Mouse (Mus musculus) stomach, embryonic 16.5 days (tissue): ENCODE results near the gene Psmd12. TPM values are rescaled to one million over a fixed set of nuclear protein-coding genes. Genes with fewer than 3 reads are reported as not detected.

Experiments used
- ATAC-seq: fragments of 200-750 bp; cut with Nextera tagmentation; 2 replicates; pipeline ENCODE4 v1.8.0; 2017; ENCODE audit warnings: moderate number of reproducible peaks, moderate TSS enrichment; ENCODE audit not compliant: insufficient read depth, low FRiP score
- H3K27ac ChIP-seq: fragments of 300-500 bp; sonication (generic); 2 replicates; pipeline ENCODE4 v1.5.1; 2014; ENCODE audit warnings: low read length
- H3K27me3 ChIP-seq: fragments of 300-500 bp; sonication (generic); 2 replicates; pipeline ENCODE4 v1.6.1; 2014; ENCODE audit warnings: low read length, control low read depth, mixed read lengths; ENCODE audit not compliant: control insufficient read depth, insufficient read depth
- H3K36me3 ChIP-seq: fragments of 300-500 bp; sonication (generic); 2 replicates; pipeline ENCODE4 v1.6.1; 2014; ENCODE audit warnings: low read length; ENCODE audit not compliant: control insufficient read depth, insufficient read depth
- H3K4me1 ChIP-seq: fragments of 300-500 bp; sonication (generic); 2 replicates; pipeline ENCODE4 v1.6.1; 2014; ENCODE audit warnings: low read length, control low read depth, mixed read lengths; ENCODE audit not compliant: control insufficient read depth, insufficient read depth
- H3K4me2 ChIP-seq: fragments of 300-500 bp; sonication (generic); 2 replicates; pipeline ENCODE4 v1.6.1; 2014; ENCODE audit warnings: low read depth, low read length, mixed read lengths
- H3K4me3 ChIP-seq: fragments of 300-500 bp; sonication (generic); replicated peaks from 2 replicates; pipeline ENCODE4 v1.5.1; 2014; ENCODE audit warnings: mild to moderate bottlenecking, low read length
- H3K9ac ChIP-seq: fragments of 300-500 bp; sonication (generic); 2 replicates; pipeline ENCODE4 v1.6.1; 2014; ENCODE audit warnings: low read length
- H3K9me3 ChIP-seq: fragments of 300-500 bp; sonication (generic); replicated peaks from 2 replicates; pipeline ENCODE4 v1.6.1; 2016; ENCODE audit warnings: low read length, control low read depth; ENCODE audit not compliant: control insufficient read depth
- WGBS: fragments of 180-500 bp; shearing (Covaris S2); extraction: QIAGEN DNeasy Blood & Tissue Kit; methylation state at CpG from one replicate; pipeline ENCODE4 v1.1.7; 2014; 5-methylcytosine and 5-hydroxymethylcytosine counted together
- polyA plus RNA-seq: library from polyadenylated mRNA; unstranded; fragments of >200 nt; fragmentation: Nextera tagmentation; extraction: Ambion mirVana; gene quantifications from 2 replicates; pipeline ENCODE4 v1.2.1, GENCODE M21; 2015

Gene Psmd12
- polyA plus RNA-seq, 1 experiment from 2014 or later: 175 TPM

- no peak for ATAC-seq
- Histone ChIP-seq H3K27ac (peak overlapping the region; percentile 81), H3K4me1 (peaks cover 23% of the 10 kb centered on the region), H3K9ac (peak overlapping the region; percentile 73), H3K36me3 (no peaks in the 10 kb centered on the region), H3K4me2 (peak overlapping the region; percentile 89), H3K4me3 (peak overlapping the region; percentile 54), H3K9me3 (no peaks in the 10 kb centered on the region), H3K27me3 (no peaks in the 10 kb centered on the region)
- WGBS: 20% methylated on average over 16 of the region's 16 CpGs
Measured at GRCm38 (mm10) chr11:107468252-107469030, 10.8 kb upstream of the Psmd12 start.

DNA sequence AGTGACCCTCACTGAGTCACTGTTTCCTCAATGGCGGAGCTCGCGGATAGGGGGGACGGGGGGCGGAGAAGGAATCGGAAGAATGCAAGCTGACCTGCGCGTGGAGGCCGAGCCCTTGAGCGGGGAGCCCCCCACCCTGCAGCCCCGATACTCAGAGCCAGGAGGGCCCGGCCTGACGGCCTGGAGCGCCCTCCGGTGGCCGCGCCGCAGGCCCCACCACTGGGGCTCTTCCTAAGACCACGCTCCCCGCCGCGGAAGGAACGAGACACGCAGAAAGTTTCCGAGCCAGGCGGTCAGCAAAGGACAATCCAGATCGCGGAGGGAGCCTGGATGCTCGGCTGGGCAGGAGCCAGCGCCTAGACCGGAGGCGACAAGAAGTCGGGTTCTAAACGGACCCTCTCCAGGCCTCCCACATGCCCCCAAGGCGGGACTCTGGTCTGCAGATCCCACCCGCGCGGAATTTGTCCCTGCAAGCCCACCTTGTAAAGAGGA is 10.2 kb upstream of the Psmd12 start:
- Histone ChIP-seq H3K4me3 (peak overlapping the region; percentile 54), H3K27ac (peak overlapping the region; percentile 81), H3K4me2 (peak overlapping the region; percentile 89), H3K9ac (peak overlapping the region; percentile 73), H3K4me1 (peaks cover 23% of the 10 kb centered on the region), H3K9me3 (no peaks in the 10 kb centered on the region), H3K27me3 (no peaks in the 10 kb centered on the region), H3K36me3 (no peaks in the 10 kb centered on the region)
- under 1% methylated on average over 37 of the region's 38 CpGs for WGBS
- ATAC-seq: peak; percentile 83

GRCm38 (mm10) chr11:107469523-107470371 is 9.5 kb upstream of the Psmd12 start:
- no peaks in the 10 kb centered on the region for H3K36me3 ChIP-seq
- H3K9me3 ChIP-seq: no peaks in the 10 kb centered on the region
- peak overlapping the region; percentile 73 for H3K9ac ChIP-seq
- peak overlapping the region; percentile 81 for H3K27ac ChIP-seq
- H3K4me1 ChIP-seq: peaks cover 23% of the 10 kb centered on the region
- peak; percentile 51 for ATAC-seq
- peak overlapping the region; percentile 89 for H3K4me2 ChIP-seq
- H3K27me3 ChIP-seq: no peaks in the 10 kb centered on the region
- peak overlapping the region; percentile 54 for H3K4me3 ChIP-seq
- WGBS: under 1% methylated on average over 58 of the region's 59 CpGs

DNA sequence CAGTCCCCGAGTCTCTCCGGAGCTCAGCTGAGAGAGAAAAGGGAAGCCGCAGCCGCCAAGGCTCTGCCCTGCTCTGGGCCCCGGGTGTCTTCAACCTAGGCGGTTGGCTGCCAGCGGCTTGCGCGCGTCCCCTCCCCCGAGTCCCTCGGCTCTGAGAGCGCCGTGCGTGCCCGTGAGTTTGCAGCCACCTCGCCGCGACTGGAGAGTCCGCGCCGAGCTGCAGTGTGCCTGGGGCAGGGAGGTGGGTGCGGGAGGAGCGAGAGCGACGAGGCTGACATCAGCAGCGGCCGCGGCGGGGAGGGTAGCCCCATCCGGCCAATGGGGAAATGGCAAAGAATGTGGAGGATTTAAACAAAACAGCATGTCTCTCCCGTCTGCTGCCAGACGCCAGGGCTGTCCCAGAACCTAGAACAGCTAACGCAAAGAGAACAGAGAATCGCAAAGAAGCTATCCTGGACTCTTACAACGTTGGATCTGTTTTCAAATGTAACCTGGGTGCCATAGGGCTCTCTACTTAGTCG is 8.7 kb upstream of the Psmd12 start, which contains the start of gene Pitpnc1:
Gene Pitpnc1, minus strand, starts transcription at position 179 of the 521 bp plus-strand sequence.
- ATAC-seq: peak; percentile 85
- no peaks in the 10 kb centered on the region for H3K9me3 ChIP-seq
- peak within 1 kb of the TSS; percentile 73 for H3K9ac ChIP-seq
- no peaks in the 10 kb centered on the region for H3K36me3 ChIP-seq
- H3K4me3 ChIP-seq: peak within 1 kb of the TSS; percentile 54
- peaks cover 23% of the 10 kb centered on the region for H3K4me1 ChIP-seq
- peak within 1 kb of the TSS; percentile 81 for H3K27ac ChIP-seq
- peak within 1 kb of the TSS; percentile 89 for H3K4me2 ChIP-seq
- no peaks in the 10 kb centered on the region for H3K27me3 ChIP-seq
- WGBS: 0% methylated on average over 37 of the region's 37 CpGs

DNA sequence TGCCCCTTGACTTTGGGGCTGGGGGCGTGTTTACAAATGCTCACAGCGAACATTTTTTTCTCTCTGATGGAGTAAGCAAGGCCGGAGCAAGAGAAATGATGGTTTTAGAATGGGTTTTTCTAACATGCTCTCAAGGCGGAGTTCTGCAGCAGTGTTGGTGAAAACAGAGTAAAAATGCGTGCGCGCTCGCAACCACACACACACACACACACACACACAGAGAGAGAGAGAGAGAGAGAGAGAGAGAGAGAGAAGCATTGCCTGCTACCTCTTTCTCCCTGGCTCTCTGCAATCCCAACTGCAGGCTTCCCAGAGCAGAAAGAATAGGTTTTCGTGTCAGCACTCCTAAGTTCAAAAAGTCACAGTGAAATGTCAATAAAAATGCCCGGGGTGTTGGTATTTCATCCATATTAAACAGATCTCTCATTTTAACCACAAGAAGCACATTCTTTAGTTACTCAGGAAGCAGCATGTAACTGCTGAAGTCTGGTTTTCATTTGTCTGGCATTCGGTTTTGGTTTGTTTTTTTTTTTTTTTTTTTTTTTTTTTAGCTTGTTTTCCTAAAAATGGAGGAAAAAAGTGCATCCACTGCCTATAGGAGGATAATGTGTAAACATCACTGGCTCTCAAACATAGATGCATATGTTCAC is 8.1 kb upstream of the Psmd12 start:
- Histone ChIP-seq H3K27ac (peak overlapping the region; percentile 81), H3K27me3 (no peaks in the 10 kb centered on the region), H3K36me3 (no peaks in the 10 kb centered on the region), H3K4me3 (peak overlapping the region; percentile 54), H3K4me1 (peaks cover 23% of the 10 kb centered on the region), H3K9me3 (no peaks in the 10 kb centered on the region), H3K9ac (peak overlapping the region; percentile 73), H3K4me2 (peak overlapping the region; percentile 89)
- ATAC-seq: no peak
- 5% methylated on average over 11 of the region's 11 CpGs for WGBS

GRCm38 (mm10) chr11:107472304-107472703 is 7.0 kb upstream of the Psmd12 start:
- Histone ChIP-seq H3K9me3 (no peaks in the 10 kb centered on the region), H3K27me3 (no peaks in the 10 kb centered on the region), H3K27ac (no peak overlapping the region), H3K4me2 (no peak overlapping the region), H3K4me1 (peaks cover 23% of the 10 kb centered on the region), H3K4me3 (no peak overlapping the region), H3K9ac (no peak overlapping the region), H3K36me3 (no peaks in the 10 kb centered on the region)
- no peak for ATAC-seq
- 88% methylated on average over 3 of the region's 3 CpGs for WGBS

DNA sequence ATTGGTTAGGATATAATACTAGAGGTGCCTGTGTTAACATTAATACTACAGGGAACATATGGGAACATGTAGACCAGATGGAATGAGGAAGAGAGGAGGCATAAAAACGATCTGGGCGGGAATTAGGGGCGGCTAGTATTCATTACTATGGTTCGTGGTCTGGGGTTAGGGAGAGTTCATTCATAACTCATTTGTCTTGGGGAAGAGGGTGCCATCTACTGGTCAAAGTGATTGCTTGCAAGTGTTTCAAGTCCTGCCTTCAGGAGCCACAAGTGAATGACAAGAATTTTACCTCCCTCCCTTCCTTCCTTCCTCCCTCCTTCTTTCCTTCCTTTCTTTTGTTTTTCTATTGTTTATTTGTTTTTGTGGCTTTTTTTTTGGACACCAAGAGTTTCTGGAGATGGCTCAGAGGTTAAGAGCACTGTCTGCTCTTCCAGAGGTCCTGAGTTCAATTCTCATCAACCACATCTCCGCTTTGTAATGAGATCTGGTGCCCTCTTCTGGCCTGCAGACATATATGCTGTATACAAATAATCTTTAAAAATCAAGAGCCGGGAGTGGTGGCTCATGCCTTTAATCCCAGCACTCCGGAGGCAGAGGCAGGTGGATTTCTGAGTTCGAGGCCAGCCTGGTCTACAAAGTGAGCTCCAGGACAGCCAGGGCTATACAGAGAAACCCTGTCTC is 6.0 kb upstream of the Psmd12 start:
- Histone ChIP-seq H3K9me3 (no peaks in the 10 kb centered on the region), H3K4me3 (no peak overlapping the region), H3K27me3 (no peaks in the 10 kb centered on the region), H3K9ac (no peak overlapping the region), H3K4me1 (peaks cover 19% of the 10 kb centered on the region), H3K36me3 (no peaks in the 10 kb centered on the region), H3K4me2 (no peak overlapping the region), H3K27ac (no peak overlapping the region)
- WGBS: 23% methylated on average over 8 of the region's 8 CpGs
- peak; percentile 22; the same call in 1 of the 2 replicates for ATAC-seq

DNA sequence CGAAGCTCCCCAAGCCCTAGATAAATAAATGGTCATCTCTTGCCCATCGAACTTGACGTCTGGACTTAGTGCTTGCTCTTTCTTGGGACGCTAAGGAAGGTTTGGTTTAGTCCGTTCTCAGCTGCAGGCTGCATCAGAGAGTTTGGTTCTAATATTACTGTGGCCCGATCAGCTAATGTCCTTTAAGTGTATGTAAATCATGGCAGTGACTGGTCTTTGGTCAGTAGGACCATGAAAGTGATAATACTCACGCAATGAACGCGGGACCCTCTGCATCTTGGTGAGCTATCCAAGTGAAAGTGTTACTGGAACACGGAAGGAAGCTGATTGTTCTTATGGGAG is 549 bp downstream of the Psmd12 start:
- Histone ChIP-seq H3K9me3 (no peaks in the 10 kb centered on the region), H3K27ac (peak overlapping the region; percentile 81), H3K27me3 (no peaks in the 10 kb centered on the region), H3K9ac (peak overlapping the region; percentile 97), H3K4me3 (peak overlapping the region; percentile 82), H3K4me1 (peaks cover 19% of the 10 kb centered on the region), H3K36me3 (no peaks in the 10 kb centered on the region), H3K4me2 (peak overlapping the region; percentile 86)
- ATAC-seq: no peak
- WGBS: under 1% methylated on average over 10 of the region's 10 CpGs
